Mouse (Mus musculus) neural tube, embryonic 15.5 days (tissue): ENCODE measurements around the gene Rapgef3. TPM values are rescaled to one million over a fixed set of nuclear protein-coding genes. Genes with fewer than 3 reads are reported as not detected.

Experiments used
- ATAC-seq: fragments of 200-750 bp; cut with Nextera tagmentation; 2 replicates; pipeline ENCODE4 v1.8.0; 2017; ENCODE audit warnings: mild to moderate bottlenecking, moderate TSS enrichment, moderate library complexity; ENCODE audit not compliant: low FRiP score
- H3K27ac ChIP-seq: fragments of 300-500 bp; sonication (generic); replicated peaks from 2 replicates; pipeline ENCODE4 v1.5.1; 2015; ENCODE audit warnings: mild to moderate bottlenecking, inconsistent platforms
- H3K27me3 ChIP-seq: fragments of 300-500 bp; sonication (generic); replicated peaks from 2 replicates; pipeline ENCODE4 v1.6.1; 2015; ENCODE audit warnings: inconsistent platforms
- H3K36me3 ChIP-seq: fragments of 300-500 bp; sonication (generic); 2 replicates; pipeline ENCODE4 v1.6.1; 2015; ENCODE audit warnings: inconsistent platforms
- H3K4me1 ChIP-seq: fragments of 300-500 bp; sonication (generic); 2 replicates; pipeline ENCODE4 v1.6.1; 2015; ENCODE audit warnings: inconsistent platforms
- H3K4me2 ChIP-seq: fragments of 300-500 bp; sonication (generic); 2 replicates; pipeline ENCODE4 v1.6.1; 2015; ENCODE audit warnings: inconsistent platforms, mild to moderate bottlenecking, moderate library complexity
- H3K4me3 ChIP-seq: fragments of 300-500 bp; sonication (generic); replicated peaks from 2 replicates; pipeline ENCODE4 v1.5.1; 2015; ENCODE audit warnings: mild to moderate bottlenecking, inconsistent platforms
- H3K9ac ChIP-seq: fragments of 300-500 bp; sonication (generic); replicated peaks from 2 replicates; pipeline ENCODE4 v1.6.1; 2015; ENCODE audit warnings: mild to moderate bottlenecking, inconsistent platforms
- H3K9me3 ChIP-seq: fragments of 300-500 bp; sonication (generic); replicated peaks from 2 replicates; pipeline ENCODE4 v1.6.1; 2016; ENCODE audit warnings: inconsistent platforms
- WGBS: fragments of 180-500 bp; shearing (Covaris S2); methylation state at CpG from one replicate; pipeline ENCODE4 v1.1.7; 2015; ENCODE audit warnings: mixed read lengths; 5-methylcytosine and 5-hydroxymethylcytosine counted together
- polyA plus RNA-seq: library from polyadenylated mRNA; unstranded; fragments of >200 nt; fragmentation: Nextera tagmentation; extraction: Ambion mirVana; gene quantifications from 2 replicates; pipeline ENCODE4 v1.2.1, GENCODE M21; 2015

Rapgef3 gene
- polyA plus RNA-seq, 1 experiment from 2014 or later: 12.5 TPM

DNA sequence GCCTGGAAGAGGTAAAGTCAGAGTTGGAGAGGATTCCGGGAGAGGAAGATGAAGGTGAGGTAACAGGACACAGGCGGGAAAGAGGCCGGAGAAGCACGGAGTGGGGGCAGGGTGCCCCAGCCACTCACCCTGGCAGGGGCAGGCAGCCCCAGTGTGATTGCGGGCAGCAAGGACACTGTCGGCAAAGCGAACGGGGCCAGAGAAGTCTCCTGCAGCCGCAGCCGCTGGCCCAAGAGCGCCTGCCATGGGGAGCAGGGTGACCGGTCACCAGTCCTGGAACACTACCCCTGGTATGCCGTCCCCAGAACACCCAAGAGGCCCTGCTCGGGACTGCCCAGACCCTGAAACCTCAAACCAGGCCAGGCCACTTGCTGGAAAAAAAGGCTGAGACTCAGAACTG, 40.8 kb upstream of the Rapgef3 start:
- Histone ChIP-seq H3K4me3 (no peak overlapping the region), H3K9me3 (no peaks in the 10 kb centered on the region), H3K4me2 (no peak overlapping the region), H3K27me3 (no peaks in the 10 kb centered on the region), H3K36me3 (peaks cover 46% of the 10 kb centered on the region), H3K27ac (no peak overlapping the region), H3K9ac (no peak overlapping the region), H3K4me1 (peaks cover 31% of the 10 kb centered on the region)
- ATAC-seq: no peak
- WGBS: 91% methylated on average over 14 of the region's 14 CpGs

DNA sequence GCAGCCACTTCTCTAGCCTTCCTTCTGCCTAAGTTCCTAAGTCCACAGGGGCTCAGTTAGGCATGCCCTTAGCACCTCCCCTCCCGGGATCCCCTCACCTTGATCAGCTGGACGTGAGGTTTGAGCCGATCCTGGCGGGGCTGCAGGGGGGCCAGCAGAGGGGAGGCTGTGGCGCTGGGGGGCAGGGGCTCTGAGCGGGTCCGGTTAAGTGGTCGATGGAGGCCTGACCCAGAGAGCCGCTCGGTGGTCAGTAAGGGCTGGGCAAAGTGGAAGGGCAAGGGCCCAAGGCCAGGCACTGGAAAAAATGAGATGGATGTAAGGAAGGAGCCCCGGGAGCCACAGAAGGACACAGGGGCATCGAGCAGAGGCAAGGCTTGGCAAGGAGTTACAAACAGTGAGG, 40.1 kb upstream of the Rapgef3 start:
- no peak for ATAC-seq
- no peak overlapping the region for H3K27ac ChIP-seq
- no peaks in the 10 kb centered on the region for H3K27me3 ChIP-seq
- H3K4me2 ChIP-seq: no peak overlapping the region
- H3K9me3 ChIP-seq: no peaks in the 10 kb centered on the region
- no peak overlapping the region for H3K4me3 ChIP-seq
- 77% methylated on average over 12 of the region's 12 CpGs for WGBS
- peaks cover 25% of the 10 kb centered on the region for H3K4me1 ChIP-seq
- peaks cover 46% of the 10 kb centered on the region for H3K36me3 ChIP-seq
- H3K9ac ChIP-seq: no peak overlapping the region

DNA sequence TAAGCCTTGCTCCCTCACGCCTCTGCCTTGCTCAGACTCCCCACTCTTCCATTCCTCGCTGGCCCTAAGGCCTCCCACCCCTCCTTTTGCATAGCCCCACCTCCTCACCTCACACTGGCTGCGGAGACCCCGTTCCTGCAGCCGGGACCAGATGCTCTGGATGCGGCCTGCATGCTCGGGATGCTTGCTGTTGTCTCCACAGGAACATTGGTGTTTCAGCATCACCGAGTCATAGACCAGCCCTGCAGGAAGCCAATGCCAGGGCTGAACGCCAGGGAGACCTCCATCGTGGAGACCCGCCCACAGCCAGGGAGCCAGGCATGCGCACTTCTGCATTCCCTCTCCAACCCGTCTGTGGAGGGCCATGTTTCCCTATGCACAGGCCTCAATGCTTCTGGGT, 34.8 kb upstream of the Rapgef3 start:
- H3K36me3 ChIP-seq: peaks cover 40% of the 10 kb centered on the region

DNA sequence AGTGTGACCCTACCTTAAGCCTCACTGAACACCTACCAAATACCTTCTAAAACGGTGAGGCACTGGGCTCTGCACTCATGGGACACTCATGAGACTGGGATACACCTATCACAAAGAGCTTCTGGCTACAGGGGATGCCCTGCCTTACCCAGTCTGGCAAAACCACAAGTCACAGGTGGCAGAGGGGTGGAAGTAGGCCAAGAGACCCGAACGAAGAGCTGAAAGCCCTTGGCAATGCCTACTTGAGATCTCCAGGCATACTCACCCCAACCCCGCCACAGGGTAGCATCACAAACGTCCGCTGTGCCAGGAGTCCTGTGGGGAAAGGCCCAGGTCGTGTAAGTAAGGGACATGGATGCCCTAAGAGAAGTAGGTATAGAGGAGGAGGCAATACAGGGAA, 34.0 kb upstream of the Rapgef3 start:
- Histone ChIP-seq H3K27ac (no peak overlapping the region), H3K36me3 (peaks cover 40% of the 10 kb centered on the region), H3K9me3 (no peaks in the 10 kb centered on the region), H3K27me3 (no peaks in the 10 kb centered on the region), H3K4me3 (no peak overlapping the region), H3K9ac (no peak overlapping the region), H3K4me1 (peaks cover 29% of the 10 kb centered on the region), H3K4me2 (peak overlapping the region; percentile 46)
- 85% methylated on average over 7 of the region's 7 CpGs for WGBS
- ATAC-seq: no peak

More for the DNA sequence above, 34.8 kb upstream of the Rapgef3 start:
- Histone ChIP-seq H3K4me3 (peak overlapping the region; percentile 22; the same call in 1 of the 2 replicates), H3K27ac (peak overlapping the region; percentile 65; the same call in 1 of the 2 replicates), H3K4me2 (peak overlapping the region; percentile 46), H3K4me1 (peaks cover 29% of the 10 kb centered on the region), H3K9ac (0 out of 2 replicates have a peak overlapping the region, but pooled peaks have one; percentile 7), H3K27me3 (no peaks in the 10 kb centered on the region), H3K9me3 (no peaks in the 10 kb centered on the region)
- WGBS: 14% methylated on average over 13 of the region's 13 CpGs
- ATAC-seq: peak; percentile 71

DNA sequence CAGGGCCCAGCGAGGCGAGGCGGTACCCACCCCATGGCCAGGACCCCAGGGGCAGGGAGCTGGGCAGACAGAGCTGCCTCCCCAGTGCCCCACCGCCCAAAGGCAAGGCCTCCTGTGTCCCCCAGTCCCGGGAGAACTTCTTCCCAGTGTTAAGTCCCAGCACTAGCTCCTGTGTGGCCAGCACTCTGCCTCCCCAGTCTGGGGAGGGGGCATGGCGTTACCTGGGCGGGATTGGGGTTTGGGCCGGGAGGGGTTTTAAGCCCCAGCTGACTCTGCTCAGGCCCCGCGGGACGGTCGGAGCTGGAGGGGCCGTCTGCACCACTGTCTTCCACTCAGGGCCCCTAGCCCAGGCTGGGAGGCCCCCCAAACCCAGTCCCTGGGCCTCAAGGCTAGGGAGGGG, 33.1 kb upstream of the Rapgef3 start:
- WGBS: 91% methylated on average over 13 of the region's 13 CpGs
- no peak for ATAC-seq
- H3K4me1 ChIP-seq: peaks cover 29% of the 10 kb centered on the region

DNA sequence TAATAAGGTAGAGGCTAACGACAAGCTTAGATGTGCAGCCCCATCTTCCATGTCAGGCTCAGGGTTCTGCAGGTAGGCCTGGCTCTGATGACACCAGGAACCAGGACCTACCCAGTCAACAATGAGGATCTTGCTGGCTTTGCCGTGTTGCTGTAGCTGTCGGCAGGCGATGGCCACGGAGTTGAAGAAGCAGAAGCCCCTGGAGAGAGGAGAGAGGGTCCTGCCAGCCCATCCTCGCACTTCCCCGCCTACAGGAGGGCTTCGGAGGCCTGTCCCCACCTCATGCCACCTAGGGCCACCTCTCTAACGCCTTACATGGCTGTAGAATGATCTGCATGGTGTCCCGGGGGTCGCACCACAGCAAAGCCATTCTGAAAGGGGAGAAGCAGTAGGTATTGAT, 31.7 kb upstream of the Rapgef3 start:
- Histone ChIP-seq H3K36me3 (peaks cover 48% of the 10 kb centered on the region), H3K4me3 (no peak overlapping the region), H3K9me3 (no peaks in the 10 kb centered on the region), H3K9ac (no peak overlapping the region), H3K27ac (no peak overlapping the region), H3K4me1 (peaks cover 29% of the 10 kb centered on the region), H3K27me3 (no peaks in the 10 kb centered on the region), H3K4me2 (no peak overlapping the region)
- ATAC-seq: no peak
- WGBS: 93% methylated on average over 11 of the region's 11 CpGs

More for the DNA sequence above, 33.1 kb upstream of the Rapgef3 start:
- Histone ChIP-seq H3K27me3 (no peaks in the 10 kb centered on the region), H3K4me3 (no peak overlapping the region), H3K27ac (no peak overlapping the region), H3K9ac (no peak overlapping the region), H3K4me2 (no peak overlapping the region), H3K9me3 (no peaks in the 10 kb centered on the region), H3K36me3 (peaks cover 41% of the 10 kb centered on the region)

DNA sequence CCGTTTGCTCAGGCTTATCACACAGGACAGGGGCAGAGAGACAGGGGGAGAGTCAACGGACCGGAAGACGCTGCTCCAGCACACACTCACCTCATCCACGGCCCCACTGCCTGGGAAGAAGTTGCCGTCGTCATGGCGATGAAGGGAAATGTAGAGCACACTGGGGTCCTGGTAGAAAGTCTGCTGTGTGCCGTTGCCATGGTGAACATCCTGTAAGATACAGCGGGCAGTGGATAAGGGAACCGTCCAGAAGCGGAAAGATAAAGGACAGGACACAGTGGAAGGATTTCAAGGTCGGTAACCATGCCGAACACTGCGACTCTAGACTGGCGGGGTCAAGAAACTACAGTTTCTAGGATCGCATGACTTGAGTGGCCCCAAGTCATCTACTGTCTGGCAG, 30.4 kb upstream of the Rapgef3 start:
- Histone ChIP-seq H3K9me3 (no peaks in the 10 kb centered on the region), H3K36me3 (peaks cover 61% of the 10 kb centered on the region), H3K4me2 (peak overlapping the region; percentile 9), H3K27ac (peak overlapping the region; percentile 46), H3K4me3 (no peak overlapping the region), H3K4me1 (peaks cover 29% of the 10 kb centered on the region), H3K9ac (no peak overlapping the region), H3K27me3 (no peaks in the 10 kb centered on the region)
- peak; percentile 48; the same call in 1 of the 2 replicates for ATAC-seq
- 18% methylated on average over 17 of the region's 17 CpGs for WGBS

DNA sequence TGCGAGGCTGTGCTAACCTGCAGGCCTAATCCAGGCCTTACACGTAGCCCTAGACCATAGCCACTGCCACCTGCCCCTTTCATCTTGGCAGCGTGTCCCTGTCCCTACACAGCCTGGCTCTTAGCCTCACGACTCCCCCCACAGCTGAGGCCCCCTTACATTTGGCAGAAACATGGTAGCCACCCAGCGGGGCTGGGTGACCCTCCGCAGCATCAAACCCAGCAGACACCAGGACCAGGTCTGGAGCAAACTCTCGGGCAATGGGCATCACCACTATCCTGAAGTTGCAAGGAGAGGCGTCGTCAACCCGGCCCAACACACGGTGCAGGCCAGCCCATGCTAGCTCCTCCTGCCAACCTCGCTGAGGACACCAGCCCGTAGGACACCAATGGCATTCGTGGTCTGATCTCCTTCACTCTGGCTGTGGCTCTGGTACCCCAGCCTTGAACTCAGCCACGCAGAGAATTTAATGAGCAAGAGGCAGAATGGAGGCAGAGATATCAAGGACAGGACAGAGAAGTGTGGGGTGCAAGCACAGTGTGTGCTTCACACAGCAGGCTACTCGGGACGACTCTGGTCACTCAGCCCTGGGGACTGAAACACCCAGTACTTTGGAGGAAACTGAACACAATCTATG, 29.0 kb upstream of the Rapgef3 start:
- 94% methylated on average over 17 of the region's 17 CpGs for WGBS
- Histone ChIP-seq H3K9ac (no peak overlapping the region), H3K36me3 (peaks cover 69% of the 10 kb centered on the region), H3K9me3 (no peaks in the 10 kb centered on the region), H3K27ac (no peak overlapping the region), H3K4me2 (no peak overlapping the region), H3K4me1 (peaks cover 17% of the 10 kb centered on the region), H3K27me3 (no peaks in the 10 kb centered on the region), H3K4me3 (no peak overlapping the region)
- ATAC-seq: no peak

DNA sequence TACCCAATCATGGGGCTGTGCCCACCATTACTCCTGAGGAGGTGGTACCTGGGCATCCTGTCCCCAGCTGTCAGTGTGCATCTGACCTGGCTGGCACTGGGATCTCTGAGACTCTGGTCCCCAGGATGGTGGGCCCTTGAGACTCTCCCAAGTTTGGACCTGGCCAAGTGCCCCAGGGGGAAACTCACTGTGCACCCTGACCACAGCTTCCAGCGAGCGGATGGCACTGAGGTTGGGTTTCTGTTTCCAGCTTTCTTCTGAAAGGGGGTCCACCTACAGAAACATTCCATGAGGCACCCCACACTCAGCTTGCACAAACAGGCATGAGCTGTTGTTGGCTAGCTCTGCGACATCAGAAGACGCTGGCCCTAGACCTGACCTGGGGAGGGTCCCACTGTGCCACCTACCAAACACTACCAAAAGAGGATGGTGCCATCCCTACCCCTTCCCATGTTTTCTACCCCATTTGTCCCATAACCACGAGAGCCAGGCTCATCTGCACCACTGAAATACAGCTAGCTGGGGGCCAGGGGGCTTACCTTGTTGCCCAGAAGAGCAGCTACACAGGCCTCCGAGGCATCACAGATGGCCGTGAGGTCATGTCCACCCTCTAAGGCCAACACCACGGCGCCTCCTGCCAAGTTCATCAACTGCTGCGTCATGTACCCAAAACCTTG, 27.9 kb upstream of the Rapgef3 start:
- H3K4me3 ChIP-seq: no peak overlapping the region
- no peak overlapping the region for H3K9ac ChIP-seq
- H3K4me1 ChIP-seq: peaks cover 16% of the 10 kb centered on the region
- H3K36me3 ChIP-seq: peaks cover 75% of the 10 kb centered on the region
- no peak overlapping the region for H3K27ac ChIP-seq
- WGBS: 96% methylated on average over 10 of the region's 10 CpGs
- no peak overlapping the region for H3K4me2 ChIP-seq
- H3K9me3 ChIP-seq: no peaks in the 10 kb centered on the region
- H3K27me3 ChIP-seq: no peaks in the 10 kb centered on the region
- no peak for ATAC-seq

DNA sequence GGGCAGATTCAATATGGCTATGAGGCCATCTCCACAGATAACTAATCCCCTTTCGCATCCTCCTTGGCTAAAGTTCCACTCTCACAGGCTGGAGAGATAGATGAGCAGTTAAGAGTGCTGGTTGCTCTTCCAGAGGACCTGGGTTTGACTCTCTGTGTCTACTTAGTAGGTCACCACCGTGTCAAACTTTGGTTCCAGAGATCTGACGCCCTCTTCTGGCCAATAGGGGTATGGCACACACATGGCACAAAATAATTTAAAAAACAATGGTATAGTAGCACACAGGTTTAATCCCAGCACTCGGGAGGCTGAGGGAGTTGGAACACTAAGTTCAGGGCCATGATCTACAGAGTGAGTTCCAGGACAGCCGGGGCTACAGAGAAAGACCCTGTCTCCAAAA, 26.5 kb upstream of the Rapgef3 start:
- Histone ChIP-seq H3K4me3 (no peak overlapping the region), H3K9me3 (no peaks in the 10 kb centered on the region), H3K4me2 (no peak overlapping the region), H3K36me3 (peaks cover 71% of the 10 kb centered on the region), H3K27ac (no peak overlapping the region), H3K9ac (no peak overlapping the region), H3K4me1 (peaks cover 20% of the 10 kb centered on the region), H3K27me3 (no peaks in the 10 kb centered on the region)
- ATAC-seq: no peak
- WGBS: 74% methylated on average over 5 of the region's 5 CpGs

DNA sequence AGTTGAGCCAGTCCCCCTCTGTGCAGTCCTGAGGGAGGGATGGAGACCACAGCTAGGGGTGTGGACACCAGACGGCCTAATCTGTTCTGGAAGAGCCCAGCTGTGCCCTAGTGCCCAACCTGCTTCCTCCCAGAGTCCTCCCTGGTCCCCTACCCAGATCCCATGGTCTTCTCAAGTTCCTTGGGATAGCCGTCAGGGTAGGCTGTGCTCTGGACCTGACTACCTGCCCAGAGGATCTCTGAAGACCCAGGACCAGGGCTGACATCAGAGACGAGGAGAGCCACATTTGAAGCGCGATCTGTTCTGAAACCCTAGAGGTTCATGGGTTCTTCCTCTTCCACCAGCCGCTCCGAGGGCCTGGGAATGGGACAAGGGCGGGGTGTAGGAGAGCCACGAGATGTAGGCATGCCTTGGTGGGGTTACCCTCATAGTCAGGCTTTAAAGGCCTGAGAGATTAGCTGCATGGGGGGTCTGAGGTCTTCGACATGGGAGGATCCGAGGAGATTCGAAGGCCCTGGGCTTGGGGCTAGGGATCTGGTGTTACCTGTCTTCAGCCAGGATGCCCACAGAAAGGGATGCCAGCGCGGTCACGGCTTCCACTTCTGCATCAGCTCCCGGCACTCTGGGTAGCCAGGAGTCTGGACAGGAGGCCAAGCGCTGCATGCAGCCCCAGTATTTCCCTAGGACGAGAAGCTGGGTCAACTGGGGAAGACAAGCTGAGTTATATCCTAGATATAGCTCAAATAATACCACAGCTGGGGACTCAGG, 25.8 kb upstream of the Rapgef3 start:
- Histone ChIP-seq H3K27ac (no peak overlapping the region), H3K36me3 (peaks cover 71% of the 10 kb centered on the region), H3K4me2 (no peak overlapping the region), H3K4me3 (no peak overlapping the region), H3K27me3 (no peaks in the 10 kb centered on the region), H3K4me1 (peaks cover 19% of the 10 kb centered on the region), H3K9me3 (no peaks in the 10 kb centered on the region), H3K9ac (no peak overlapping the region)
- 94% methylated on average over 18 of the region's 18 CpGs for WGBS
- ATAC-seq: no peak
